Mouse (Mus musculus): ENCODE data around the gene Sorl1. TPM values are rescaled to one million over a fixed set of nuclear protein-coding genes. Genes with fewer than 3 reads are reported as not detected.

The Sorl1 gene
- total RNA-seq, 2 experiments from 2014 or later = 23.5 to 38.2 TPM

- DNase-seq (ENCODE audit: low spot score in 2 of 2) = no peak
Measured at GRCm38 (mm10) chr9:42123204-42123603, 893 bp downstream of the Sorl1 start.

- no peak for DNase-seq (ENCODE audit: low spot score in 2 of 2)
Measured at GRCm38 (mm10) chr9:42122441-42122840, 1.7 kb downstream of the Sorl1 start.

- no peak for DNase-seq (ENCODE audit: low spot score in 2 of 2)
Measured at GRCm38 (mm10) chr9:42121631-42122354, 2.3 kb downstream of the Sorl1 start.

GRCm38 (mm10) chr9:42116418-42117056 lies 7.6 kb downstream of the Sorl1 start:
- DNase-seq (ENCODE audit: low spot score in 2 of 2) = no peak

GRCm38 (mm10) chr9:42115078-42115477 lies 9.0 kb downstream of the Sorl1 start:
- no peak for DNase-seq (ENCODE audit: low spot score in 2 of 2)

DNA sequence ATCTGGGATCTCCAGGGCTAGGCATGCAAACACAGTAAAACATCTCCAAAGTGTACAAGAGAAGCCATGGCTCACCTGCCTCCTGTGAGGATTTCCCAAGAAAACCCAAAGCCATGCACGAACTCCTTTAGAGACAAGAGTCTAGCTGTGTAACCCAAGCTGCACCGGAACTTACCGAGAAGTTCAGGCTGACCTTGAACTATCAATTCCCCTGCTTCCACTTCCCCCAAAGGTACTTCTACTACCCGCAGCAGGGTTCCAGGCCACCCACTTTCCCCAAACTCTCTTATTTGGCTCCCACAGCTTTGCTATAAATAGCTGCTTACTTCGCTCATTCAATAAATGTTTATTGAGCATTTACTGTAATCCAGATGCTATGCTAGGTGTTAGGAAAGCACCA lies 10.8 kb downstream of the Sorl1 start:
- no peak for DNase-seq (ENCODE audit: low spot score in 2 of 2)

- DNase-seq (ENCODE audit: low spot score in 2 of 2) = no peak
Measured at GRCm38 (mm10) chr9:42112691-42113090, 11.4 kb downstream of the Sorl1 start.

- DNase-seq (ENCODE audit: low spot score in 2 of 2) = no peak
Measured at GRCm38 (mm10) chr9:42111256-42111655, 12.8 kb downstream of the Sorl1 start.

DNA sequence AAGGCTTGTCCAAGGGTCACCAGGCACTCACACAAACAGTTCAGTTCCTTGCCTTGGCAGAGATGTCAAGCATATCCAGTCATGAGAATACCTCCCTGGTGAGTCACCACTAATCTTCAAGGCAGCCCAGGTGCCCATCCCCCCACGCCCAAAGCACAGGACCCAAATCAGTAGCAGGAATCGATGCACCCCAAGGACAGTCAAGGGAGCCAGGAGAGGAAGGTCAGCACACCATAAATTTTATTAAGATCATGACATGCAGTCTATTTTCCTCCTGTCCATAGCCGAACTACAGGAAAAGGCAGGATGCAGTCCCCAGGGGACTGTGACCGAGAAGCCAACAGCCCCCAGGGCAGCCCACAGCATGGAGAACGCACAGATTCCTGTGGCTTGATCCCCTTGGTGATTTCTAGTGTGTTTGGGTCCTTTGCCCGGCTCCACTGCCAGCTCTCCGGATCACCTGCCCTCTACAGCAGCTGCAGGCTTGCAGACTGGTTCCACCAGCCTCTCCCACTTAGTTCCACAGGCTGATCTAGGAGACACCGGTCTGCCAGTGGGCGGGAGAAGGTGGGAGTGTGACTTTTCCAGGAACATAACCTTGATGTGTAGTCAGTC lies 14.2 kb downstream of the Sorl1 start:
- DNase-seq (ENCODE audit: low spot score in 2 of 2) = peak; percentile 68 to 75

GRCm38 (mm10) chr9:42109131-42109530 lies 15.0 kb downstream of the Sorl1 start:
- no peak for DNase-seq (ENCODE audit: low spot score in 2 of 2)

DNA sequence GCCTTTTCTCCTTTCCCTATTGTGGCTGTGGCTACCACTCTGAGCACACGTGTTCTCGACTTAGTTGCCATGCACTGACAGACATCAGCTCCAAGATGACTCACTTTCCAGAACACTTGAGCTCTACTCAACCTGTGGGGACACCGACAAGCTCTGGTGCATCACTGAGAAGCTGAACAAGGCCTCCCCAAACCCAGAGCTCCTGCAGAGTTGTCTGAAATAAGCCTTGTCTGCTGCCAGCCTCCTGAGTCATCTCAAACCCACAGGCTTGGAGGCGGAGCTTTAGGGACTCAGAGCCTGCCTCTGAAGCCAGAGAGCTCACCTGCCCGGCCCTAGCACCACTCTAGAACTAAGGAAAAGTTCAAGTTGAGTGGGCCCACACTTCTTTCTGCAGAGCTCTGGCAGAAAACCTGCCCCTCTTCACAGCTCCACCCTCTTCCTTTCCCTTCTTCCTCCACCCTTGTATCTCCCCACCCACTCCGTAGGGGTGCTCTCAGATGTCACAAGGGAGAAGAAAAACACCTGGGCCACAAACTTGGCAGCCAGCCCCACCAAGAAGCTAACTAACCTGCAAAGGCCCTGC lies 15.6 kb downstream of the Sorl1 start:
- DNase-seq (ENCODE audit: low spot score in 2 of 2) = peak in 1 of 2 experiments; percentile 47

DNA sequence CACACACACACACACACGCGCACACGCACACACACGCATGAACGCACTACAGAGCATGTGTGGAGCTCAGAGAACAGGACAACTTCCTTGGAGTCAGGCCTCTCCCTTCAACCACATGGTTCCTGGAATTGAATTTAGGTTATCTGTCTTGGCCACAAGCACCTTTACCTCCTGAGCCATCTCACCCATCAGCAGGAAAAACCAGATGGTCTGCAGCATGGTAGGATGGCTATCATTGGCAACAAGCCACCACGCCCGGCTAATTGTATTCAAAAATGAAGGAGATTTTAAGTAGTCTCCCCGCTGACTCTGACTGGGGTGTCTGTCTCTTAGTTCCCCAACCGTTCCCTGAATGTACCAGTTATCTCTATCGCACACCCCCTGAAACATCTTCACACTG lies 17.0 kb downstream of the Sorl1 start:
- no peak for DNase-seq (ENCODE audit: low spot score in 2 of 2)

DNA sequence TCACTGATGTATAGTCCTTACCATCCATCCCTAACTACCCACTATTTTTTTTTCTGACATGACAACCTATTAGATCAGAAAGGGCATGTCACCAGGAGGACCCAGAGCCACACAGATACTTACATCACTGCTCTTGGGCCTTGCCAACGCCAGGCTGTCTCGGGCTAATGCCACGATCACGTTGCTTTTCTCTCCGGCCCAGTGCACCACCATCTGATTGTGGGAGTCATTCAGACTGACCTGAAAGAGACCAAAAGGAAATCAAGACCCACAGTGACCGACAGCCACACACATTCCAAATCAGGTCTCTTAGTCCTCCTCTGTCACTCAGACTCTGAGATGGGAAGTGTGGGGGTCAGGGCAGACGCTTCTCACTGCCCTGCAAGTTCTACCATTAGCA lies 17.8 kb downstream of the Sorl1 start:
- DNase-seq (ENCODE audit: low spot score in 2 of 2) = no peak

- DNase-seq (ENCODE audit: low spot score in 2 of 2) = no peak
Measured at GRCm38 (mm10) chr9:42103546-42103945, 20.6 kb downstream of the Sorl1 start.

DNA sequence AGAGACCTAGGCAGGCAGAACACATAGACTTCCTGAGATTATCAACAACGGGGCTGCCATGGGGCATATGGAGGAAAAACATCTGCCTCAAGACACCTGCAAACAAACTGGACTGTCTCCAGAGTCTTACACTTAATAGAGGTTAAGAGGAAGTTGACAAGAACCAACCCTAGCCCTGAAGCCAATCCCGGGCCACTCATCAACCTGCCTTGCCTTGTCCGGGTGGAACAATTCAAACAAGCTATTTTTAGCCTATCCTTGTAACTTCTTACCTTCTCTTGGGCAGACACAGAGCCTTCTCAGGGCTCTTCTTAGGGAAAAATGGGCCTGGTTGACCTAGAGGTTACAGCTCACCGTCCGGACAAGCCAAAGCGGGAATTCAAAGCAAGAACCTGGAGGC lies 22.1 kb downstream of the Sorl1 start:
- no peak for DNase-seq (ENCODE audit: low spot score in 2 of 2)

- no peak for DNase-seq (ENCODE audit: low spot score in 2 of 2)
Measured at GRCm38 (mm10) chr9:42101266-42101665, 22.8 kb downstream of the Sorl1 start.

DNA sequence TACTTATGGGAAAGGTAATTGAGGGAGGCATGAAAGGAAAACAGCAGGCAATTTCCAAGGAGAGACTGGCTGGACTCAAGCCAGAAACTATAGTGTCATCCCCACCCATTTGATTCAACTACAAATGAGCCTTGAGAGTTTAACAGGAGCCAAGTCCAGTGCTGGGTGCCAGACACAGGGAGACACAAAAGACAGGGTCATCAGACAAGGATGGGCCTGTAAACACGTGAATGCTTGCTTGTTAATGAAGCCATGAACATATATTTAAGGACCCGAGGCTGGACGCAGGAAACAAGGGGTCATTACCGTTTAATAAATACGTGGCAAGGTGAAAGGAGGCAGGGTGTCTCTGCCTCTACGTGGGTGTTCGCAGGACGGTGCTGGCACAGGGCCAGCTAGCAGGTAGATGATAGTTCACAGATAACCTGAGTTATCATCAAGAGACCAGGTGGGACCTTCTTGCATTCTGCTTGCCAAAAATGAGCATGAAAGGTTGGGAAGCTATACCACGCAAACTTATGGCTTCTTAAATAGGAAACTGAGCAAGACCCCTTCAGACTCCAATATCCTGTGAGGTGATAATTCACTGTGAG lies 23.4 kb downstream of the Sorl1 start:
- DNase-seq (ENCODE audit: low spot score in 2 of 2) = no peak

GRCm38 (mm10) chr9:42098474-42099121 lies 25.5 kb downstream of the Sorl1 start:
- no peak for DNase-seq (ENCODE audit: low spot score in 2 of 2)

GRCm38 (mm10) chr9:42097731-42098473 lies 26.2 kb downstream of the Sorl1 start:
- no peak for DNase-seq (ENCODE audit: low spot score in 2 of 2)

- no peak for DNase-seq (ENCODE audit: low spot score in 2 of 2)
Measured at GRCm38 (mm10) chr9:42097006-42097730, 26.9 kb downstream of the Sorl1 start.
